Mouse (Mus musculus) kidney, adult 2 months (tissue): Measurements from ENCODE around the gene Spata13. TPM values are rescaled to one million over a fixed set of nuclear protein-coding genes. Genes with fewer than 3 reads are reported as not detected.

Experiments used
- DNase-seq: peaks from one replicate; pipeline ENCODE4 v3.0.0; 2021
- H3K27ac ChIP-seq: fragments of 200-500 bp; 2 replicates; pipeline ENCODE4 v1.5.1; 2012; ENCODE audit warnings: low read depth, low read length, control low read depth, inconsistent platforms; ENCODE audit not compliant: insufficient read depth
- H3K27me3 ChIP-seq: fragments of 200-500 bp; replicated peaks from 2 replicates; pipeline ENCODE4 v1.6.1; 2012; ENCODE audit warnings: mild to moderate bottlenecking, moderate library complexity, low read length, inconsistent platforms; ENCODE audit not compliant: control insufficient read depth, insufficient read depth
- H3K36me3 ChIP-seq: fragments of 200-500 bp; 2 replicates; pipeline ENCODE4 v1.6.1; 2012; ENCODE audit warnings: mild to moderate bottlenecking, moderate library complexity, low read length, inconsistent platforms; ENCODE audit not compliant: control insufficient read depth, insufficient read depth
- H3K4me1 ChIP-seq: fragments of 200-500 bp; 2 replicates; pipeline ENCODE4 v1.6.1; 2011; ENCODE audit warnings: low read length; ENCODE audit not compliant: control insufficient read depth, insufficient read depth
- H3K4me3 ChIP-seq: fragments of 200-500 bp; 2 replicates; pipeline ENCODE4 v1.5.1; 2011; ENCODE audit warnings: mild to moderate bottlenecking, low read depth, low read length, control low read depth; ENCODE audit not compliant: insufficient read depth
- CTCF ChIP-seq: fragments of 200-500 bp; conservative IDR thresholded peaks from 2 replicates; pipeline ENCODE4 v1.5.1; 2011; ENCODE audit warnings: low read depth, mild to moderate bottlenecking, control low read depth, low read length, moderate library complexity, mixed read lengths; ENCODE audit not compliant: insufficient read depth, insufficient read length
- POLR2A ChIP-seq: fragments of 200-500 bp; IDR thresholded peaks from one replicate; pipeline ENCODE4 v1.6.1; 2011; ENCODE audit warnings: low read depth, low read length, control low read depth
- WGBS: fragments of 180-500 bp; shearing (Covaris S2); methylation state at CpG from one replicate; pipeline ENCODE4 v1.1.7; 2018; 5-methylcytosine and 5-hydroxymethylcytosine counted together
- polyA plus RNA-seq: library from polyadenylated mRNA; depleted of rRNA; stranded (reverse); fragments of >200 nt; gene quantifications from 2 replicates; pipeline ENCODE4 v1.2.3, GENCODE M21; 2012

Spata13 gene
- polyA plus RNA-seq, 1 experiment: 24.1 TPM

GRCm38 (mm10) chr14:60659498-60659897, 25.7 kb downstream of the Spata13 start:
- no peak for TF ChIP-seq CTCF
- TF ChIP-seq POLR2A: no peak
- DNase-seq: peak; percentile 52
- WGBS: 49% methylated on average over 8 of the region's 8 CpGs
- no peaks in the 10 kb centered on the region for H3K36me3 ChIP-seq
- H3K27ac ChIP-seq: no peak overlapping the region
- no peaks in the 10 kb centered on the region for H3K27me3 ChIP-seq
- H3K4me1 ChIP-seq: peaks cover 57% of the 10 kb centered on the region
- H3K4me3 ChIP-seq: no peak overlapping the region

GRCm38 (mm10) chr14:60660591-60660990, 26.8 kb downstream of the Spata13 start:
- Histone ChIP-seq H3K4me1 (peaks cover 53% of the 10 kb centered on the region), H3K27ac (no peak overlapping the region), H3K36me3 (no peaks in the 10 kb centered on the region), H3K27me3 (no peaks in the 10 kb centered on the region), H3K4me3 (no peak overlapping the region)
- no peak for DNase-seq
- TF ChIP-seq POLR2A: no peak
- TF ChIP-seq CTCF: no peak
- WGBS: 90% methylated on average over 8 of the region's 8 CpGs

GRCm38 (mm10) chr14:60661281-60661680, 27.5 kb downstream of the Spata13 start:
- H3K4me3 ChIP-seq: no peak overlapping the region
- DNase-seq: peak; percentile 62
- 76% methylated on average over 5 of the region's 5 CpGs for WGBS
- H3K27me3 ChIP-seq: no peaks in the 10 kb centered on the region
- no peak overlapping the region for H3K27ac ChIP-seq
- H3K36me3 ChIP-seq: no peaks in the 10 kb centered on the region
- H3K4me1 ChIP-seq: peaks cover 48% of the 10 kb centered on the region
- no peak for TF ChIP-seq CTCF

- 57% methylated on average over 11 of the region's 11 CpGs for WGBS
- no peaks in the 10 kb centered on the region for H3K27me3 ChIP-seq
Observed at GRCm38 (mm10) chr14:60663309-60663940, 29.6 kb downstream of the Spata13 start.

GRCm38 (mm10) chr14:60664641-60665040, 30.8 kb downstream of the Spata13 start:
- peaks cover 32% of the 10 kb centered on the region for H3K4me1 ChIP-seq
- H3K36me3 ChIP-seq: no peaks in the 10 kb centered on the region
- H3K4me3 ChIP-seq: no peak overlapping the region
- TF ChIP-seq CTCF (no peak), POLR2A (no peak)
- peak; percentile 88 for DNase-seq
- WGBS: 27% methylated on average over 4 of the region's 4 CpGs
- no peaks in the 10 kb centered on the region for H3K27me3 ChIP-seq
- H3K27ac ChIP-seq: peak overlapping the region; percentile 65

More at GRCm38 (mm10) chr14:60663309-60663940, 29.6 kb downstream of the Spata13 start:
- TF ChIP-seq CTCF: no peak
- TF ChIP-seq POLR2A: no peak
- H3K4me3 ChIP-seq: no peak overlapping the region
- H3K4me1 ChIP-seq: peaks cover 37% of the 10 kb centered on the region
- H3K36me3 ChIP-seq: no peaks in the 10 kb centered on the region
- DNase-seq: peak; percentile 68
- H3K27ac ChIP-seq: peak overlapping the region; percentile 69

- no peaks in the 10 kb centered on the region for H3K27me3 ChIP-seq
- 21% methylated on average over 6 of the region's 6 CpGs for WGBS
- H3K36me3 ChIP-seq: no peaks in the 10 kb centered on the region
- TF ChIP-seq CTCF (no peak), POLR2A (no peak)
- peaks cover 30% of the 10 kb centered on the region for H3K4me1 ChIP-seq
- peak; percentile 89 for DNase-seq
- H3K27ac ChIP-seq: peak overlapping the region; percentile 65
- no peak overlapping the region for H3K4me3 ChIP-seq
Observed at GRCm38 (mm10) chr14:60665263-60665662, 31.5 kb downstream of the Spata13 start.

- no peaks in the 10 kb centered on the region for H3K27me3 ChIP-seq
- no peaks in the 10 kb centered on the region for H3K36me3 ChIP-seq
- H3K4me1 ChIP-seq: peaks cover 26% of the 10 kb centered on the region
- H3K4me3 ChIP-seq: no peak overlapping the region
- WGBS: 36% methylated on average over 7 of the region's 7 CpGs
- no peak for DNase-seq
- TF ChIP-seq CTCF: no peak
- no peak for TF ChIP-seq POLR2A
- H3K27ac ChIP-seq: no peak overlapping the region
Observed at GRCm38 (mm10) chr14:60666252-60666651, 32.5 kb downstream of the Spata13 start.
